Mouse (Mus musculus): ENCODE results near the gene Smok3c. TPM values are rescaled to one million over a fixed set of nuclear protein-coding genes. Genes with fewer than 3 reads are reported as not detected.

Smok3c gene
- total and polyA plus RNA-seq, 3 experiments = not detected

DNA sequence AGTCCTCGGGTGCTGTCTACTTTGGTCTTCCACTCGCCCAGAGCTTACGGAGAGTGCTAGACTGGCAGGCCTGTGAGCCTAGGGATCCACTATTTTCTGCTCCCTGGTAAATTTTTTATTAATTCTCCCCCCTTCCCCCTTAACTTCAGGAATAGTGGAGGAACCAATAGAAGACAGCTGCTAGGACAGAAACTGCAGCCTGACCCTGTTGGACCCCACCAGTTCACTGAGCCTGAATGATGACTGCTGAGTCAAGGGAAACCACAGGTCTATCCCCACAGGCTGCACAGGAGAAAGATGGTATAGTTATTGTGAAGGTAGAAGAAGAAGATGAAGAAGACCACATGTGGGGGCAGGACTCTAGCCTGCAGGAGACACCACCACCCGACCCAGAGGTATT is 39.8 kb downstream of the Smok3c start:
- peaks cover 45 to 78% of the 10 kb centered on the region in 2 experiments for H3K36me3 ChIP-seq (replicated peaks in 1 of 2; ENCODE audit: control insufficient read depth in 1 of 2, insufficient read depth in 1 of 2, low read length in 1 of 2)
- no peak overlapping the region for H3K27ac ChIP-seq (ENCODE audit: insufficient read depth, low read depth)
- dilution Hi-C loops (cut with MboI; ENCODE audit: extremely low pct_ligation_motif_present, extremely low pct_unique_long_range_greater_than_20kb, low sequenced_read_pairs) (no loop called here), in situ Hi-C loops (cut with MboI; ENCODE audit: low pct_ligation_motif_present, low pct_unique_long_range_greater_than_20kb, low sequenced_read_pairs) (no loop called here)
- no peak overlapping the region for H3K4me3 ChIP-seq (replicated peaks in 1 of 3; ENCODE audit: low read depth in 2 of 3, low read length in 2 of 3, poor library complexity in 1 of 3)
- H3K4me1 ChIP-seq (ENCODE audit: control insufficient read depth in 1 of 2, insufficient read depth in 2 of 2) = peaks cover 0 to 17% of the 10 kb centered on the region in 2 experiments; a peak in 1 of 4 replicates
- no peak overlapping the region for H3K4me2 ChIP-seq (ENCODE audit: insufficient read depth, low read depth, poor library complexity, severe bottlenecking)
- TF ChIP-seq MAX (IDR thresholded peaks at IDR 0.05; ENCODE audit: low read length) (no peak), NRF1 (IDR thresholded peaks at IDR 0.05; ENCODE audit: low read depth, low read length) (no peak), MAZ (IDR thresholded peaks at IDR 0.05; ENCODE audit: low read depth, low read length) (no peak), MAFK (IDR thresholded peaks at IDR 0.05; ENCODE audit: insufficient replicate concordance, low read length) (no peak), KAT2A (IDR thresholded peaks at IDR 0.05; ENCODE audit: insufficient replicate concordance, low read length) (no peak), ELF1 (IDR thresholded peaks at IDR 0.05; ENCODE audit: low read depth, low read length) (no peak), MEF2A (IDR thresholded peaks at IDR 0.05; ENCODE audit: borderline replicate concordance, low read depth, low read length) (no peak), CTCF (conservative IDR thresholded peaks at IDR 0.05 in 1 of 2, IDR thresholded peaks at IDR 0.05 in 1 of 2; ENCODE audit: low read depth in 2 of 2, low read length in 2 of 2) (no peak), NELFE (IDR thresholded peaks at IDR 0.05; ENCODE audit: low read depth, low read length) (no peak)
- DNase-seq (ENCODE audit: extremely low read depth) = no peak
- H3K9me3 ChIP-seq (replicated peaks; ENCODE audit: low read length) = no peaks in the 10 kb centered on the region
- no peak overlapping the region for H3K9ac ChIP-seq (ENCODE audit: insufficient read depth, low read depth)
- peaks cover 28% of the 10 kb centered on the region for H3K79me2 ChIP-seq (replicated peaks; ENCODE audit: control insufficient read depth, extremely low read depth, insufficient read depth, poor library complexity, severe bottlenecking)
- no peaks in the 10 kb centered on the region for H3K27me3 ChIP-seq (replicated peaks)

DNA sequence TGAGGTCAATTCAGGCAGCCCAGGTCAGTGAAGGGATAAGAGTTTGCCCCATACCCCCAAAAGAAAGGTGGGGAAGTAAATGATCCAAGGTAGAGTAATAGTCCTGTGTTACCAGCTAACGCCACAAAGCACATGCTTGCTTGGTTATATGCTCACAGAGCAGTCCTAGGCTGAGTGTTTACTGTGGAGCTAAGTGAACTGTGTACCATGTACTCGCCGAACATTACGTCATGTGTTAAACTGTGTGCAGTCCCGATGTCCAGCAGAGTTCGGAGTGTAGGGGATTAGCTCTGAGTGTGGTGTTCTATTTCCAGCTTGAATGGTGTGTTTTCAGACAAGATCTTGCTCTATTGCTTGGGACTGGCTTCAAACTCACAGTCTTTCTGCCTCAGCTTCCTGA is 41.5 kb downstream of the Smok3c start:
- TF ChIP-seq POLR2AphosphoS2 (IDR thresholded peaks at IDR 0.05; ENCODE audit: low read depth, low read length) (no peak), CHD2 (IDR thresholded peaks at IDR 0.05; ENCODE audit: low read length) (no peak), GABPA (IDR thresholded peaks at IDR 0.05; ENCODE audit: insufficient replicate concordance, low read depth, low read length) (no peak), RCOR1 (conservative IDR thresholded peaks at IDR 0.05; ENCODE audit: low read depth, low read length) (no peak), CTCF (conservative IDR thresholded peaks at IDR 0.05 in 1 of 2, IDR thresholded peaks at IDR 0.05 in 1 of 2; ENCODE audit: low read depth in 2 of 2, low read length in 2 of 2) (no peak), POLR2A (IDR thresholded peaks at IDR 0.05; ENCODE audit: low read depth, low read length) (no peak), USF2 (conservative IDR thresholded peaks at IDR 0.05; ENCODE audit: low read depth, low read length) (no peak), ZKSCAN1 (IDR thresholded peaks at IDR 0.05; ENCODE audit: borderline replicate concordance, low read depth, low read length) (no peak), MAZ (IDR thresholded peaks at IDR 0.05; ENCODE audit: low read depth, low read length) (no peak), MAX (IDR thresholded peaks at IDR 0.05; ENCODE audit: low read length) (no peak), MEF2A (IDR thresholded peaks at IDR 0.05; ENCODE audit: borderline replicate concordance, low read depth, low read length) (no peak)
- H3K27me3 ChIP-seq (replicated peaks) = no peaks in the 10 kb centered on the region
- no peak overlapping the region for H3K4me3 ChIP-seq (replicated peaks in 1 of 3; ENCODE audit: low read depth in 2 of 3, low read length in 2 of 3, poor library complexity in 1 of 3)
- no peak for DNase-seq (ENCODE audit: extremely low read depth)
- no peak overlapping the region for H3K27ac ChIP-seq (ENCODE audit: insufficient read depth, low read depth)
- in situ Hi-C loops (cut with MboI; ENCODE audit: low pct_ligation_motif_present, low pct_unique_long_range_greater_than_20kb, low sequenced_read_pairs) (no loop called here), dilution Hi-C loops (cut with MboI; ENCODE audit: extremely low pct_ligation_motif_present, extremely low pct_unique_long_range_greater_than_20kb, low sequenced_read_pairs) (no loop called here)
- H3K9ac ChIP-seq (ENCODE audit: insufficient read depth, low read depth) = no peak overlapping the region
- H3K4me1 ChIP-seq (ENCODE audit: control insufficient read depth in 1 of 2, insufficient read depth in 2 of 2) = no peaks in the 10 kb centered on the region
- H3K79me2 ChIP-seq (replicated peaks; ENCODE audit: control insufficient read depth, extremely low read depth, insufficient read depth, poor library complexity, severe bottlenecking) = peaks cover 19% of the 10 kb centered on the region
- H3K9me3 ChIP-seq (replicated peaks; ENCODE audit: low read length) = peaks cover 3% of the 10 kb centered on the region
- H3K36me3 ChIP-seq (replicated peaks in 1 of 2; ENCODE audit: control insufficient read depth in 1 of 2, insufficient read depth in 1 of 2, low read length in 1 of 2) = peaks cover 52 to 78% of the 10 kb centered on the region in 2 experiments
- H3K4me2 ChIP-seq (ENCODE audit: insufficient read depth, low read depth, poor library complexity, severe bottlenecking) = no peak overlapping the region
